In genomic region chr9:9001170-9001569, GRCm38 (mm10) we compare ENCODE assay signal across 14 mouse cellular contexts. TPM values are rescaled to one million over a fixed set of nuclear protein-coding genes. Genes with fewer than 3 reads are reported as not detected.
DNase-seq lines count a peak whose midpoint lies in the region; ATAC-seq and TF ChIP-seq lines count a peak whose summit lies in the region.
"Had no signal": no experiment of that assay in that cellular context is flagged by ENCODE, and none has a peak within 500 bp of the region (broad histone marks: within the 10 kb centered on the region; RNA-seq: fewer than 3 reads in every experiment).

No protein-coding gene starts in this region.

- H3K4me1 ChIP-seq in heart, adult 2 months (ENCODE audit: control insufficient read depth, insufficient read depth, low read length), result no peaks in the 10 kb centered on the region
- no peaks in the 10 kb centered on the region for H3K4me1 ChIP-seq in liver, adult 2 months (ENCODE audit: control insufficient read depth, insufficient read depth, low read length)
- no peaks in the 10 kb centered on the region for H3K4me1 ChIP-seq in liver, embryonic 11.5 days (replicated peaks; ENCODE audit: control insufficient read depth, insufficient read depth, low read length)
- H3K4me1 ChIP-seq in E14TG2a.4 (replicated peaks; ENCODE audit: low read depth, low read length), result no peaks in the 10 kb centered on the region
- no peaks in the 10 kb centered on the region for H3K4me1 ChIP-seq in hindbrain, embryonic 14.5 days (replicated peaks; ENCODE audit: control insufficient read depth, insufficient read depth, low read length)
- H3K4me1 ChIP-seq: embryonic facial prominence, embryonic 15.5 days; lung, embryonic 15.5 days had no signal

- intact Hi-C loops in heart, adult 2 months (cut with DNase I), result no loop called here

- H3K36me3 ChIP-seq in heart, adult 2 months (ENCODE audit: control insufficient read depth, insufficient read depth, low read length), result no peaks in the 10 kb centered on the region
- peaks cover 65% of the 10 kb centered on the region for H3K36me3 ChIP-seq in liver, adult 2 months (ENCODE audit: control insufficient read depth, insufficient read depth, low read length)
- peaks cover 3% of the 10 kb centered on the region; the same call in 1 of the 2 replicates for H3K36me3 ChIP-seq in liver, embryonic 11.5 days (ENCODE audit: control insufficient read depth, insufficient read depth, low read length)
- H3K36me3 ChIP-seq in E14TG2a.4 (ENCODE audit: insufficient read depth, low read length), result peaks cover 1% of the 10 kb centered on the region; the same call in 1 of the 2 replicates
- 0 out of 2 replicates have a peak, but pooled peaks cover 4% of the 10 kb centered on the region for H3K36me3 ChIP-seq in hindbrain, embryonic 14.5 days (replicated peaks; ENCODE audit: control insufficient read depth, insufficient read depth)

- no peak overlapping the region for H3K4me3 ChIP-seq in heart, adult 2 months
- H3K4me3 ChIP-seq in liver, adult 2 months (ENCODE audit: insufficient read depth, low read depth, low read length), result no peak overlapping the region
- H3K4me3 ChIP-seq in liver, embryonic 11.5 days (ENCODE audit: low read depth, low read length), result no peak overlapping the region
- no peak overlapping the region for H3K4me3 ChIP-seq in E14TG2a.4 (replicated peaks; ENCODE audit: low read length)
- no peak overlapping the region for H3K4me3 ChIP-seq in hindbrain, embryonic 14.5 days (replicated peaks; ENCODE audit: low read length)
- H3K4me3 ChIP-seq: embryonic facial prominence, embryonic 15.5 days; lung, embryonic 15.5 days had no signal

- no peak overlapping the region for H3K9ac ChIP-seq in heart, adult 2 months (ENCODE audit: low read depth, low read length)
- H3K9ac ChIP-seq in liver, adult 2 months (ENCODE audit: low read depth, low read length), result no peak overlapping the region
- no peak overlapping the region for H3K9ac ChIP-seq in liver, embryonic 11.5 days (ENCODE audit: low read depth, low read length)
- H3K9ac ChIP-seq in hindbrain, embryonic 14.5 days, result no peak overlapping the region
- H3K9ac ChIP-seq: embryonic facial prominence, embryonic 15.5 days; lung, embryonic 15.5 days had no signal

- no peaks in the 10 kb centered on the region for H3K79me2 ChIP-seq in heart, adult 2 months (replicated peaks; ENCODE audit: control insufficient read depth, insufficient read depth, low read length)
- no peaks in the 10 kb centered on the region for H3K79me2 ChIP-seq in liver, adult 2 months (ENCODE audit: control insufficient read depth, insufficient read depth, low read length)

- ATAC-seq in liver, embryonic 11.5 days (replicated peaks; ENCODE audit: low FRiP score), result no peak
- no peak for ATAC-seq in hindbrain, embryonic 14.5 days (ENCODE audit: low FRiP score)

- TF ChIP-seq POLR2A in heart, adult 2 months (IDR thresholded peaks at IDR 0.05; ENCODE audit: insufficient read depth, low read depth, low read length), result no peak
- no peak for TF ChIP-seq POLR2A in liver, adult 2 months (IDR thresholded peaks at IDR 0.05; ENCODE audit: extremely low read depth, insufficient read depth, low read length)
- TF ChIP-seq POLR2A in brain, embryonic 14.5 days (IDR thresholded peaks at IDR 0.05; ENCODE audit: borderline replicate concordance, extremely low read depth, insufficient read depth, insufficient read length, poor library complexity, severe bottlenecking), result no peak

- no peak overlapping the region for H3K27ac ChIP-seq in heart, adult 2 months
- no peak overlapping the region for H3K27ac ChIP-seq in liver, adult 2 months (replicated peaks; ENCODE audit: insufficient read depth, low read depth, low read length)
- H3K27ac ChIP-seq in liver, embryonic 11.5 days (ENCODE audit: low read depth, low read length), result no peak overlapping the region
- H3K27ac ChIP-seq in hindbrain, embryonic 14.5 days, result no peak overlapping the region
- H3K27ac ChIP-seq: embryonic facial prominence, embryonic 15.5 days; lung, embryonic 15.5 days had no signal

- TF ChIP-seq CTCF in heart, adult 2 months (IDR thresholded peaks at IDR 0.05), result peak; percentile 52
- TF ChIP-seq CTCF in liver, adult 2 months (IDR thresholded peaks at IDR 0.05; ENCODE audit: low read depth, low read length), result no peak
- TF ChIP-seq CTCF in E14TG2a.4 (conservative IDR thresholded peaks at IDR 0.05; ENCODE audit: low read length), result peak; percentile 32
- no peak for TF ChIP-seq CTCF in brain, embryonic 14.5 days (IDR thresholded peaks at IDR 0.05; ENCODE audit: borderline replicate concordance, extremely low read depth, insufficient read depth, insufficient read length)

- DNase-seq in heart, adult 2 months, result no peak
- no peak for DNase-seq in heart, adult 11 months
- peak; percentile 15 for DNase-seq in liver, adult 2 months (ENCODE audit: extremely low read depth, low read depth, low spot score)
- no peak for DNase-seq in liver, embryonic 11.5 days (ENCODE audit: low spot score)
- DNase-seq in brain, embryonic 14.5 days (ENCODE audit: low read depth), result peak; percentile 18
- DNase-seq in urinary bladder, postnatal 25 days (ENCODE audit: low spot score), result no peak
- DNase-seq in hindbrain, embryonic 14.5 days (ENCODE audit: low spot score), result no peak
- DNase-seq: cerebellum, adult 8-10 months had no signal

- H3K27me3 ChIP-seq in heart, adult 2 months (ENCODE audit: control insufficient read depth, insufficient read depth, low read length), result no peaks in the 10 kb centered on the region
- H3K27me3 ChIP-seq in liver, adult 2 months (ENCODE audit: control insufficient read depth, insufficient read depth, low read length), result no peaks in the 10 kb centered on the region
- H3K27me3 ChIP-seq in liver, embryonic 11.5 days (replicated peaks; ENCODE audit: control insufficient read depth, insufficient read depth, low read length), result no peaks in the 10 kb centered on the region
- H3K27me3 ChIP-seq in E14TG2a.4 (ENCODE audit: insufficient read depth, low read length), result no peaks in the 10 kb centered on the region
- no peaks in the 10 kb centered on the region for H3K27me3 ChIP-seq in hindbrain, embryonic 14.5 days (ENCODE audit: control insufficient read depth, insufficient read depth, low read length)
- H3K27me3 ChIP-seq: embryonic facial prominence, embryonic 15.5 days; lung, embryonic 15.5 days had no signal

- no peak overlapping the region for H3K4me2 ChIP-seq in liver, embryonic 11.5 days
- H3K4me2 ChIP-seq in hindbrain, embryonic 14.5 days (replicated peaks), result no peak overlapping the region
- H3K4me2 ChIP-seq: embryonic facial prominence, embryonic 15.5 days; lung, embryonic 15.5 days had no signal

- TF ChIP-seq EP300 in heart, adult 2 months (IDR thresholded peaks at IDR 0.05; ENCODE audit: insufficient read depth, low read depth, low read length), result no peak

- no peaks in the 10 kb centered on the region for H3K9me3 ChIP-seq in liver, embryonic 11.5 days (ENCODE audit: control insufficient read depth, low read length)
- no peaks in the 10 kb centered on the region for H3K9me3 ChIP-seq in E14TG2a.4 (ENCODE audit: low read length)
- no peaks in the 10 kb centered on the region for H3K9me3 ChIP-seq in hindbrain, embryonic 14.5 days (ENCODE audit: control insufficient read depth, low read length)
- H3K9me3 ChIP-seq: embryonic facial prominence, embryonic 15.5 days; lung, embryonic 15.5 days had no signal

RNA-seq across cellular contexts. Expression of gene Gm16485, which starts 29.6 kb away (rescaled TPM):
- total RNA-seq in heart, adult 2 months (2021), result not detected
- 0.03 TPM in 1 of 2 replicates, not detected in the other for polyA plus RNA-seq in heart, adult 2 months (2012; rRNA removed)
- total RNA-seq in liver, adult 2 months (2014; rRNA removed), result not detected in 2 replicates
- not detected in 2 replicates for polyA plus RNA-seq in liver, adult 2 months (2012; rRNA removed)
- not detected in 2 replicates for polyA plus RNA-seq in liver, embryonic 11.5 days (2014; fragmentation: Nextera tagmentation; extraction: Ambion mirVana)
- polyA plus RNA-seq in brain, embryonic 14.5 days (2012; rRNA removed), result 0.57 and 1.00 TPM in 2 replicates
- 0.44 and 0.76 TPM in 2 replicates for polyA plus RNA-seq in hindbrain, embryonic 14.5 days (2014; fragmentation: Nextera tagmentation; extraction: Ambion mirVana)
- total RNA-seq: heart, adult 18-20 months; heart, postnatal 25 days had no signal
- polyA plus RNA-seq: spleen, adult 2 months had no signal

Comparison
In these comparisons a context has a peak if more than half of its experiments do, and no peak if none do; other contexts are left out.
1. DNase-seq: peak in liver, adult 2 months (single experiment) and brain, embryonic 14.5 days (single experiment); none in heart, adult 2 months (0 of 2), heart, adult 11 months (single experiment), liver, embryonic 11.5 days (single experiment), urinary bladder, postnatal 25 days (single experiment) and hindbrain, embryonic 14.5 days (single experiment).
2. CTCF ChIP-seq: peak in heart, adult 2 months (single experiment) and E14TG2a.4 (single experiment); none in liver, adult 2 months (single experiment) and brain, embryonic 14.5 days (single experiment).